Mouse (Mus musculus) left cerebral cortex, adult 2 months (tissue): ENCODE measurements at regions not wholly inside any gene's neighbourhood (a gene's known extent, or its start where the extent isn't known, plus 50 kb on each side); places are given as distances from the start of the nearest gene placed in this dataset.

Experiments
- DNase-seq, 2 experiments: peaks; one replicate each; pipeline ENCODE4 v3.0.0; 2021 to 2022; ENCODE audit warnings: low spot score in 2 of 2, mixed read lengths in 1 of 2; ENCODE audit errors: extremely low spot score in 1 of 2
- H3K27ac ChIP-seq: fragments of 200-600 bp; 2 replicates; pipeline ENCODE4 v1.8.1; 2022
- H3K4me3 ChIP-seq: fragments of 200-600 bp; 2 replicates; pipeline ENCODE4 v1.8.1; 2022
- CTCF ChIP-seq: fragments of 200-600 bp; IDR thresholded peaks from 2 replicates; pipeline ENCODE4 v1.8.1; 2022; ENCODE audit warnings: antibody characterized with exemption, mild to moderate bottlenecking, moderate library complexity
- intact Hi-C: fragments of 180-260 bp; cut with DNase I; formaldehyde crosslinking; loops from one replicate; pipeline ENCODE4 v1.15.1; 2025

DNA sequence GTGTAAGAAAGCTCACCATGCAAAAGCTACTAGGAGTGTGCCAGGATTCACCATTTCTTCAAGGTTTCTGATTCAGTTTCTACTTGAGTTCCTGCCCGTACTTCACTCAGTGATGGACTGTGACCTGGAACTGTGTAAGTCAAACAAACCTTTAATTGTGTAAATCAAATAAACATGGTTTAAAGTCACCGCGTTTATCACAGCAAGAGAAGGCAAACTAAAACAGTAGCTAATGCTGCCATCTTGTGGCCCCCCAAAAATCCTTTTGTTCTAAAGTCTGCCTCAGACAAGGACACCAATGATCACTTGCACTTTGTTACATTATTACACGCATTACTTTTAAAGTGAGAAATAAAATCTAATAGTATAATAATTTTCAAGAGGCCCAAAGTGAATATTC, 63.6 kb upstream of the Dcx start:
- TF ChIP-seq CTCF: peak; percentile 57
- H3K4me3 ChIP-seq: no peak overlapping the region
- intact Hi-C loops: loop anchor here (2.0 to 10.0 kb wide), 3 partner anchors 172 to 534 kb away; partner anchors contain the start of gene Capn6
- no peak overlapping the region for H3K27ac ChIP-seq
- DNase-seq: peak; percentile 18 to 42
